8 mouse cellular contexts compared by ENCODE assay signal in genomic region chr2:147011474-147012140, GRCm38 (mm10). TPM values are rescaled to one million over a fixed set of nuclear protein-coding genes. Genes with fewer than 3 reads are reported as not detected.
A peak's percentile ranks its signal among the peaks of the same experiment; 100 is the strongest.
DNase-seq lines count a peak whose midpoint lies in the region; ATAC-seq and TF ChIP-seq lines count a peak whose summit lies in the region.

No protein-coding gene starts in this region.

- no peak for ATAC-seq in lung, embryonic 15.5 days (ENCODE audit: borderline replicate concordance, extremely low read depth, low FRiP score, low TSS enrichment)
- ATAC-seq in hindbrain, embryonic 14.5 days (ENCODE audit: low FRiP score) = no peak

- TF ChIP-seq POLR2A in bone marrow macrophage, adult 2 months (IDR thresholded peaks at IDR 0.05; ENCODE audit: borderline replicate concordance, low read depth, low read length) = no peak

- peak overlapping the region; percentile 92 for H3K9ac ChIP-seq in lung, embryonic 15.5 days
- H3K9ac ChIP-seq in hindbrain, embryonic 14.5 days = peak overlapping the region; percentile 74; the same call in 1 of the 2 replicates

- H3K9me3 ChIP-seq in lung, embryonic 15.5 days = no peaks in the 10 kb centered on the region
- H3K9me3 ChIP-seq in hindbrain, embryonic 14.5 days (ENCODE audit: control insufficient read depth, low read length) = no peaks in the 10 kb centered on the region

- DNase-seq in lung, adult 18-20 months = no peak
- no peak for DNase-seq in hindbrain, embryonic 14.5 days (ENCODE audit: low spot score)
- DNase-seq in testis, postnatal 14 days (ENCODE audit: low spot score) = peak; percentile 29
- DNase-seq in Muller cell, postnatal 12 days (ENCODE audit: inconsistent ontology term) = no peak
- no peak for DNase-seq in urinary bladder, adult 18-20 months (ENCODE audit: low spot score in 2 of 2)

- H3K27me3 ChIP-seq in lung, embryonic 15.5 days = no peaks in the 10 kb centered on the region
- no peaks in the 10 kb centered on the region for H3K27me3 ChIP-seq in hindbrain, embryonic 14.5 days (ENCODE audit: control insufficient read depth, insufficient read depth, low read length)

- peaks cover 33% of the 10 kb centered on the region for H3K79me2 ChIP-seq in macrophage (ENCODE audit: inconsistent target)

- TF ChIP-seq CTCF in bone marrow macrophage, adult 2 months (IDR thresholded peaks at IDR 0.05; ENCODE audit: low read depth, low read length) = no peak

- 51% methylated on average over 3 of the region's 3 CpGs for WGBS in lung, embryonic 15.5 days
- 86% methylated on average over 3 of the region's 3 CpGs for whole genome bisulfite sequencing in hindbrain, embryonic 14.5 days
- 41% methylated on average over 3 of the region's 3 CpGs for WGBS in macrophage (ENCODE audit: missing documents)

- H3K4me1 ChIP-seq in lung, embryonic 15.5 days = peaks cover 19% of the 10 kb centered on the region
- H3K4me1 ChIP-seq in bone marrow macrophage, adult 2 months (ENCODE audit: control insufficient read depth, insufficient read depth, low read length) = peaks cover 25% of the 10 kb centered on the region
- peaks cover 21% of the 10 kb centered on the region for H3K4me1 ChIP-seq in hindbrain, embryonic 14.5 days (replicated peaks; ENCODE audit: control insufficient read depth, insufficient read depth, low read length)

- peak overlapping the region; percentile 97 for H3K4me3 ChIP-seq in lung, embryonic 15.5 days
- H3K4me3 ChIP-seq in bone marrow macrophage, adult 2 months (ENCODE audit: insufficient read depth, low read length) = peak overlapping the region; percentile 99
- H3K4me3 ChIP-seq in hindbrain, embryonic 14.5 days (replicated peaks; ENCODE audit: low read length) = peak overlapping the region; percentile 72; the same call in 1 of the 2 replicates
- H3K4me3 ChIP-seq in macrophage (ENCODE audit: inconsistent target) = peak overlapping the region; percentile 91

- H3K27ac ChIP-seq in lung, embryonic 15.5 days = peak overlapping the region; percentile 100
- H3K27ac ChIP-seq in bone marrow macrophage, adult 2 months (ENCODE audit: insufficient read depth, low read depth, low read length) = peak overlapping the region; percentile 100
- H3K27ac ChIP-seq in hindbrain, embryonic 14.5 days = no peak overlapping the region
- peak overlapping the region; percentile 94 for H3K27ac ChIP-seq in macrophage

- H3K4me2 ChIP-seq in lung, embryonic 15.5 days = peak overlapping the region; percentile 77
- H3K4me2 ChIP-seq in hindbrain, embryonic 14.5 days (replicated peaks) = peak overlapping the region; percentile 69

- H3K36me3 ChIP-seq in lung, embryonic 15.5 days = no peaks in the 10 kb centered on the region
- no peaks in the 10 kb centered on the region for H3K36me3 ChIP-seq in hindbrain, embryonic 14.5 days (replicated peaks; ENCODE audit: control insufficient read depth, insufficient read depth)
- no peaks in the 10 kb centered on the region for H3K36me3 ChIP-seq in macrophage (ENCODE audit: inconsistent target)

RNA-seq across cellular contexts. Expression of gene Xrn2, which starts 1.2 kb away (rescaled TPM):
- polyA plus RNA-seq in lung, embryonic 15.5 days (2015; fragmentation: Nextera tagmentation; extraction: Ambion mirVana) = 77.3 and 77.6 TPM in 2 replicates
- 73.7 and 78.8 TPM in 2 replicates for polyA plus RNA-seq in bone marrow macrophage, adult 2 months (2012; ENCODE audit: insufficient read depth, insufficient read length, missing spikeins)
- polyA plus RNA-seq in hindbrain, embryonic 14.5 days (2014; fragmentation: Nextera tagmentation; extraction: Ambion mirVana) = 80.9 and 83.2 TPM in 2 replicates
- total RNA-seq in macrophage (2018; cell fraction: chromatin; rRNA removed) = 100 to 1,000 TPM; 188 to 385 (median 249) TPM
- 10 to 100 TPM; 55.2 to 89.0 (median 66.9) TPM for total RNA-seq in macrophage (2018; cell fraction: cytosol; rRNA removed)
- total RNA-seq in macrophage (2018; cell fraction: nucleus; rRNA removed) = 100 to 1,000 TPM in 25 of 26 experiments, 10 to 100 TPM in 1; 86.0 to 227 (median 120) TPM
- 58.1 to 75.3 TPM (median 58.7 TPM) in 3 replicates for polyA plus RNA-seq in macrophage (2018)
